ENCODE assay signal across 10 mouse cellular contexts in the genomic region with DNA sequence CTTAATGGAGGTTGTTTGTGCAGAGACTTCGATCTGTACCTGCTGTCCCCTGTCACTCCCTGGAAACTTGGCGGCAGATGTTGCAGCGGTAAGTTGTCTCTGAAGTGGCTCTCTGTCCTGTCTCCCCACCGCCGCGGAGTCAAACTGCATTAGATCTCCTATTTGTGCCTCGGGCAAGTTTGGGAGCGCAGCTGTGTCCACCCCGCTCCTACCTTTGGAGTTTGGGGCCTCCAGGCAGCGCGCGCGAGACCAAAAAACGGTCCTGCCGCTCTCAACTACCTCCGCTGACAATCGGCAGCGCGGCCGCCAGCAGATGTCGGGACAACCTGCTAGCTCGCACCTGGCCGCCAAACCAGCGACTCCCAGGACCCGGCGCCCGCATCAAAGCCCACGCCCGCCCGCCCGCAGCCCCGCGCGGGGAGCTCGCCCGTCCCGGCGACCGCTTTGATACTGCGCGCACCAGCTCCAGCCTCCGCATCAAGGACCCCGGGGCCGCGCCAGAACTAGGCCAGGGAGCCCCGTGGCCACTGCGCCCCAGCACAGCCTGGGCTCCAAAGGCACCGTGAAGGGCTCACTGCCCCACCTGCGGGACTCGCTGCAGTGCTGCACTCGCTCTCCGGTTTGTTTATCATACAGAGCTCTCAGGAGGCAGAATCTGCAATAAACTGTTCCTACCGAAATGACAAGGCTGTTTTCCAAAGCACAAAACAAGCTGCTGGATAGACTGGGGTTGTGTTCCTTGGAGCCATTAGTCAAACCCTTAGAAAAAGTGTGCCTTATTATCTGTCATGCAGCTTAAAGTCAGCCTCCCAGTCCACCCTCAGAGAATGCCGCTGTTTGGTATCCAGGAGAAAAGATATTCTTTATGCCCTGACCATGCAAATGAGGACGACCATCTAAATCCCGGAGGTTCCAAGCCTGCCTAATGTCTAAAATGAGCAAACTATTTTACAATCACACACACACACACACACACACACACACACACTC.
DNase-seq lines count a peak whose midpoint lies in the region; ATAC-seq and TF ChIP-seq lines count a peak whose summit lies in the region.
"Had no signal": no experiment of that assay in that cellular context is flagged by ENCODE, and none has a peak within 500 bp of the region (broad histone marks: within the 10 kb centered on the region; RNA-seq: fewer than 3 reads in every experiment).

No protein-coding gene starts in this region.

- H3K9ac ChIP-seq in heart, postnatal 0 days (replicated peaks; ENCODE audit: low read depth, low read length): peak overlapping the region; percentile 44; the same call in 1 of the 2 replicates
- H3K9ac ChIP-seq in lung, embryonic 16.5 days (ENCODE audit: low read length): peak overlapping the region; percentile 68

- ATAC-seq in heart, postnatal 0 days (ENCODE audit: insufficient read depth, low read depth): peak; percentile 64
- peak; percentile 79 for ATAC-seq in lung, embryonic 16.5 days (ENCODE audit: low read depth)
- ATAC-seq in monocyte, adult 5-6 weeks (replicated peaks; ENCODE audit: insufficient number of reproducible peaks, low FRiP score, low TSS enrichment, poor library complexity, severe bottlenecking): no peak
- ATAC-seq: Patski had no signal

- peaks cover 27% of the 10 kb centered on the region for H3K36me3 ChIP-seq in heart, postnatal 0 days (replicated peaks; ENCODE audit: control insufficient read depth, insufficient read depth, low read length)
- H3K36me3 ChIP-seq in lung, embryonic 16.5 days (ENCODE audit: control insufficient read depth, insufficient read depth, low read length): peaks cover 10% of the 10 kb centered on the region; the same call in 1 of the 2 replicates

- H3K9me3 ChIP-seq in heart, postnatal 0 days (replicated peaks; ENCODE audit: control insufficient read depth, low read length): no peaks in the 10 kb centered on the region
- H3K9me3 ChIP-seq in lung, embryonic 16.5 days (ENCODE audit: control insufficient read depth, low read length): no peaks in the 10 kb centered on the region

- H3K4me3 ChIP-seq in heart, postnatal 0 days (ENCODE audit: low read depth, low read length): peak overlapping the region; percentile 40
- H3K4me3 ChIP-seq in lung, embryonic 16.5 days (ENCODE audit: low read length): peak overlapping the region; percentile 54

- peak; percentile 34 for DNase-seq in layer of hippocampus, adult 11-12 months (ENCODE audit: low spot score)
- DNase-seq in layer of hippocampus, adult 9-10 months (ENCODE audit: low spot score): no peak
- DNase-seq in embryo, embryonic 10 days (ENCODE audit: low spot score): peak; percentile 64
- no peak for DNase-seq in heart, postnatal 0 days (ENCODE audit: low spot score)
- peak; percentile 38 to 57 for DNase-seq in layer of hippocampus, postnatal 10 days (ENCODE audit: low spot score in 2 of 2)
- DNase-seq in retina, postnatal 7 days (ENCODE audit: low read depth, low spot score): peak; percentile 13

- no peak overlapping the region for H3K27ac ChIP-seq in heart, postnatal 0 days (ENCODE audit: low read depth)
- H3K27ac ChIP-seq in lung, embryonic 16.5 days (ENCODE audit: low read length): no peak overlapping the region
- H3K27ac ChIP-seq: macrophage had no signal

- TF ChIP-seq CTCF in heart, postnatal 0 days (IDR thresholded peaks at IDR 0.05; ENCODE audit: low read depth): peak; percentile 21; the same call in 1 of the 2 replicates

- H3K27me3 ChIP-seq in heart, postnatal 0 days (ENCODE audit: control insufficient read depth, insufficient read depth, low read length): no peaks in the 10 kb centered on the region
- H3K27me3 ChIP-seq in lung, embryonic 16.5 days (ENCODE audit: control insufficient read depth, insufficient read depth, low read depth, low read length): no peaks in the 10 kb centered on the region
- H3K27me3 ChIP-seq: Patski had no signal

- TF ChIP-seq EP300 in heart, postnatal 0 days (IDR thresholded peaks at IDR 0.05; ENCODE audit: low read depth): no peak

- H3K4me2 ChIP-seq in heart, postnatal 0 days (ENCODE audit: low read depth, low read length): peak overlapping the region; percentile 63
- H3K4me2 ChIP-seq in lung, embryonic 16.5 days (ENCODE audit: low read depth, low read length): peak overlapping the region; percentile 92

- WGBS in heart, postnatal 0 days: 14% methylated on average over 55 of the region's 56 CpGs
- 7% methylated on average over 56 of the region's 56 CpGs for WGBS in lung, embryonic 16.5 days

- H3K4me1 ChIP-seq in heart, postnatal 0 days (ENCODE audit: control insufficient read depth, insufficient read depth): no peaks in the 10 kb centered on the region
- H3K4me1 ChIP-seq in lung, embryonic 16.5 days (replicated peaks; ENCODE audit: control insufficient read depth, insufficient read depth, low read length): peaks cover 4% of the 10 kb centered on the region; the same call in 1 of the 2 replicates

Comparison
In these comparisons a context has a peak if more than half of its experiments do, and no peak if none do; other contexts are left out.
1. DNase-seq: peak in layer of hippocampus, adult 11-12 months (single experiment), embryo, embryonic 10 days (single experiment), layer of hippocampus, postnatal 10 days (2 of 2) and retina, postnatal 7 days (single experiment); none in layer of hippocampus, adult 9-10 months (single experiment) and heart, postnatal 0 days (single experiment).